12 mouse cellular contexts compared by ENCODE assay signal in genomic region chr7:127685304-127686018, GRCm38 (mm10). TPM values are rescaled to one million over a fixed set of nuclear protein-coding genes. Genes with fewer than 3 reads are reported as not detected.
A peak's percentile ranks its signal among the peaks of the same experiment; 100 is the strongest.
DNase-seq lines count a peak whose midpoint lies in the region; ATAC-seq and TF ChIP-seq lines count a peak whose summit lies in the region.
"Had no signal": no experiment of that assay in that cellular context is flagged by ENCODE, and none has a peak within 500 bp of the region (broad histone marks: within the 10 kb centered on the region; RNA-seq: fewer than 3 reads in every experiment).

No protein-coding gene starts in this region.

- H3K4me3 ChIP-seq in heart, postnatal 0 days (ENCODE audit: low read depth, low read length): no peak overlapping the region
- H3K4me3 ChIP-seq in gastrocnemius, adult 2 months: no peak overlapping the region
- H3K4me3 ChIP-seq in lung, embryonic 16.5 days (ENCODE audit: low read length): no peak overlapping the region
- H3K4me3 ChIP-seq in cerebellum, adult 2 months (replicated peaks; ENCODE audit: insufficient read depth, low read depth, low read length): no peak overlapping the region
- H3K4me3 ChIP-seq: forebrain, embryonic 13.5 days; liver, embryonic 15.5 days had no signal

- 0 out of 2 replicates have a peak, but pooled peaks have one; percentile 17 for ATAC-seq in heart, postnatal 0 days (ENCODE audit: insufficient read depth, low read depth)
- ATAC-seq in lung, embryonic 16.5 days (ENCODE audit: low read depth): peak; percentile 85
- ATAC-seq: forebrain, embryonic 13.5 days; hindbrain, embryonic 16.5 days had no signal

- no peak for TF ChIP-seq EP300 in heart, postnatal 0 days (IDR thresholded peaks at IDR 0.05; ENCODE audit: low read depth)

- intact Hi-C loops in heart, postnatal 25 days (cut with DNase I): no loop called here
- intact Hi-C loops in gastrocnemius, adult 2 months (cut with DNase I): no loop called here

- TF ChIP-seq POLR2A in cerebellum, adult 2 months (IDR thresholded peaks at IDR 0.05; ENCODE audit: borderline replicate concordance, insufficient read depth, low read length): no peak

- no peak overlapping the region for H3K4me2 ChIP-seq in heart, postnatal 0 days (ENCODE audit: low read depth, low read length)
- H3K4me2 ChIP-seq in lung, embryonic 16.5 days (ENCODE audit: low read depth, low read length): no peak overlapping the region
- H3K4me2 ChIP-seq: forebrain, embryonic 13.5 days; liver, embryonic 15.5 days had no signal

- no peaks in the 10 kb centered on the region for H3K27me3 ChIP-seq in heart, postnatal 0 days (ENCODE audit: control insufficient read depth, insufficient read depth, low read length)
- no peaks in the 10 kb centered on the region for H3K27me3 ChIP-seq in lung, embryonic 16.5 days (ENCODE audit: control insufficient read depth, insufficient read depth, low read depth, low read length)
- no peaks in the 10 kb centered on the region for H3K27me3 ChIP-seq in cerebellum, adult 2 months (ENCODE audit: control insufficient read depth, insufficient read depth, low read length)
- H3K27me3 ChIP-seq: forebrain, embryonic 13.5 days; liver, embryonic 15.5 days had no signal

- 63% methylated on average over 14 of the region's 14 CpGs for WGBS in heart, postnatal 0 days
- 52% methylated on average over 14 of the region's 14 CpGs for WGBS in lung, embryonic 16.5 days
- WGBS in cerebellum, adult 2 months: 51% methylated on average over 14 of the region's 14 CpGs

- H3K27ac ChIP-seq in heart, postnatal 0 days (ENCODE audit: low read depth): no peak overlapping the region
- H3K27ac ChIP-seq in gastrocnemius, adult 2 months: peak overlapping the region; percentile 75
- no peak overlapping the region for H3K27ac ChIP-seq in lung, embryonic 16.5 days (ENCODE audit: low read length)
- H3K27ac ChIP-seq in cerebellum, adult 2 months (ENCODE audit: insufficient read depth, low read length): no peak overlapping the region
- H3K27ac ChIP-seq: forebrain, embryonic 13.5 days; liver, embryonic 15.5 days had no signal

- H3K9ac ChIP-seq in heart, postnatal 0 days (replicated peaks; ENCODE audit: low read depth, low read length): 0 out of 2 replicates have a peak overlapping the region, but pooled peaks have one; percentile 6
- no peak overlapping the region for H3K9ac ChIP-seq in lung, embryonic 16.5 days (ENCODE audit: low read length)
- H3K9ac ChIP-seq: forebrain, embryonic 13.5 days; liver, embryonic 15.5 days had no signal

- H3K36me3 ChIP-seq in heart, postnatal 0 days (replicated peaks; ENCODE audit: control insufficient read depth, insufficient read depth, low read length): no peaks in the 10 kb centered on the region
- H3K36me3 ChIP-seq in lung, embryonic 16.5 days (ENCODE audit: control insufficient read depth, insufficient read depth, low read length): no peaks in the 10 kb centered on the region
- H3K36me3 ChIP-seq: liver, embryonic 15.5 days had no signal

- H3K9me3 ChIP-seq in heart, postnatal 0 days (replicated peaks; ENCODE audit: control insufficient read depth, low read length): no peaks in the 10 kb centered on the region
- no peaks in the 10 kb centered on the region for H3K9me3 ChIP-seq in lung, embryonic 16.5 days (ENCODE audit: control insufficient read depth, low read length)
- H3K9me3 ChIP-seq: forebrain, embryonic 13.5 days; liver, embryonic 15.5 days had no signal

- no peak for DNase-seq in heart, postnatal 0 days (ENCODE audit: low spot score)
- no peak for DNase-seq in heart, postnatal 25 days (ENCODE audit: low spot score)
- peak; percentile 16 for DNase-seq in 3T3-L1 (ENCODE audit: low read depth, low spot score)
- peak; percentile 83 for DNase-seq in gastrocnemius, adult 2 months
- no peak for DNase-seq in cerebellum, adult 2 months
- no peak for DNase-seq in layer of hippocampus, adult 18-20 months (ENCODE audit: low spot score in 2 of 2)
- DNase-seq in embryo, embryonic 10.5 days (ENCODE audit: low spot score): no peak
- DNase-seq: cerebellum, adult 8-10 months had no signal

- H3K4me1 ChIP-seq in heart, postnatal 0 days (ENCODE audit: control insufficient read depth, insufficient read depth): peaks cover 17% of the 10 kb centered on the region
- H3K4me1 ChIP-seq in lung, embryonic 16.5 days (replicated peaks; ENCODE audit: control insufficient read depth, insufficient read depth, low read length): peaks cover 13% of the 10 kb centered on the region
- peaks cover 8% of the 10 kb centered on the region for H3K4me1 ChIP-seq in cerebellum, adult 2 months (ENCODE audit: control insufficient read depth, insufficient read depth, low read length)
- H3K4me1 ChIP-seq: forebrain, embryonic 13.5 days had no signal

- TF ChIP-seq CTCF in heart, postnatal 0 days (IDR thresholded peaks at IDR 0.05; ENCODE audit: low read depth): no peak
- no peak for TF ChIP-seq CTCF in gastrocnemius, adult 2 months (IDR thresholded peaks at IDR 0.05)
- TF ChIP-seq CTCF in cerebellum, adult 2 months (IDR thresholded peaks at IDR 0.05; ENCODE audit: borderline replicate concordance, insufficient read depth, low read depth, low read length): no peak

RNA-seq across cellular contexts. Expression of gene Bcl7c, which starts 23.3 kb away (rescaled TPM):
- 19.3 and 32.4 TPM in 2 replicates for total RNA-seq in heart, postnatal 0 days (2014; rRNA removed; ENCODE audit: low replicate concordance)
- polyA plus RNA-seq in heart, postnatal 0 days (2015; fragmentation: Nextera tagmentation; extraction: Ambion mirVana): 25.6 and 27.6 TPM in 2 replicates
- 10 to 100 TPM; 36.6 to 41.5 TPM for total RNA-seq in heart, postnatal 25 days (2021)
- 10 to 100 TPM; 26.7 to 32.9 TPM for total RNA-seq in gastrocnemius, adult 2 months (2021)
- polyA plus RNA-seq in lung, embryonic 16.5 days (2015; fragmentation: Nextera tagmentation; extraction: Ambion mirVana): 40.5 and 46.1 TPM in 2 replicates
- polyA plus RNA-seq in cerebellum, adult 2 months (2012; rRNA removed): 33.3 and 36.1 TPM in 2 replicates
- total RNA-seq in layer of hippocampus, adult 18-20 months (2021): 10 to 100 TPM; 34.4 to 34.6 TPM

RNA-seq across cellular contexts. Expression of gene Ctf1, which starts 27.1 kb away (rescaled TPM):
- 9.3 and 11.1 TPM in 2 replicates for total RNA-seq in heart, postnatal 0 days (2014; rRNA removed; ENCODE audit: low replicate concordance)
- 2.6 and 3.1 TPM in 2 replicates for polyA plus RNA-seq in heart, postnatal 0 days (2015; fragmentation: Nextera tagmentation; extraction: Ambion mirVana)
- 1 to 10 TPM; 7.1 to 9.3 TPM for total RNA-seq in heart, postnatal 25 days (2021)
- total RNA-seq in gastrocnemius, adult 2 months (2021): 10 to 100 TPM; 16.8 to 18.1 TPM
- 11.4 and 11.8 TPM in 2 replicates for polyA plus RNA-seq in lung, embryonic 16.5 days (2015; fragmentation: Nextera tagmentation; extraction: Ambion mirVana)
- 6.4 and 6.5 TPM in 2 replicates for polyA plus RNA-seq in cerebellum, adult 2 months (2012; rRNA removed)
- total RNA-seq in layer of hippocampus, adult 18-20 months (2021): 1 to 10 TPM; 3.5 to 4.6 TPM

RNA-seq across cellular contexts. Expression of gene Ctf2, which starts 46.5 kb away (rescaled TPM):
- not detected in 2 replicates for total RNA-seq in heart, postnatal 0 days (2014; rRNA removed; ENCODE audit: low replicate concordance)
- polyA plus RNA-seq in heart, postnatal 0 days (2015; fragmentation: Nextera tagmentation; extraction: Ambion mirVana): not detected in 2 replicates
- total RNA-seq in heart, postnatal 25 days (2021): not detected
- total RNA-seq in gastrocnemius, adult 2 months (2021): not detected
- polyA plus RNA-seq in lung, embryonic 16.5 days (2015; fragmentation: Nextera tagmentation; extraction: Ambion mirVana): 0.23 and 0.24 TPM in 2 replicates
- polyA plus RNA-seq in cerebellum, adult 2 months (2012; rRNA removed): not detected in 2 replicates
- total RNA-seq in layer of hippocampus, adult 18-20 months (2021): not detected

RNA-seq across cellular contexts. Expression of gene Fbxl19, which starts 58.9 kb away (rescaled TPM):
- total RNA-seq in heart, postnatal 0 days (2014; rRNA removed; ENCODE audit: low replicate concordance): 8.9 and 21.6 TPM in 2 replicates
- polyA plus RNA-seq in heart, postnatal 0 days (2015; fragmentation: Nextera tagmentation; extraction: Ambion mirVana): 0.42 and 0.56 TPM in 2 replicates
- 1 to 10 TPM; 3.0 to 4.2 TPM for total RNA-seq in heart, postnatal 25 days (2021)
- 1 to 10 TPM; 1.2 to 2.0 TPM for total RNA-seq in gastrocnemius, adult 2 months (2021)
- 3.1 and 3.8 TPM in 2 replicates for polyA plus RNA-seq in lung, embryonic 16.5 days (2015; fragmentation: Nextera tagmentation; extraction: Ambion mirVana)
- polyA plus RNA-seq in cerebellum, adult 2 months (2012; rRNA removed): 35.2 and 37.8 TPM in 2 replicates
- 10 to 100 TPM; 59.2 to 59.7 TPM for total RNA-seq in layer of hippocampus, adult 18-20 months (2021)

Comparison
In these comparisons a context has a peak if more than half of its experiments do, and no peak if none do; other contexts are left out.
1. DNase-seq: peak in 3T3-L1 (single experiment) and gastrocnemius, adult 2 months (single experiment); none in heart, postnatal 0 days (single experiment), heart, postnatal 25 days (single experiment), cerebellum, adult 2 months (0 of 2), layer of hippocampus, adult 18-20 months (0 of 2) and embryo, embryonic 10.5 days (single experiment).